Comparison of ENCODE assay signal across 13 mouse cellular contexts in the genomic region with DNA sequence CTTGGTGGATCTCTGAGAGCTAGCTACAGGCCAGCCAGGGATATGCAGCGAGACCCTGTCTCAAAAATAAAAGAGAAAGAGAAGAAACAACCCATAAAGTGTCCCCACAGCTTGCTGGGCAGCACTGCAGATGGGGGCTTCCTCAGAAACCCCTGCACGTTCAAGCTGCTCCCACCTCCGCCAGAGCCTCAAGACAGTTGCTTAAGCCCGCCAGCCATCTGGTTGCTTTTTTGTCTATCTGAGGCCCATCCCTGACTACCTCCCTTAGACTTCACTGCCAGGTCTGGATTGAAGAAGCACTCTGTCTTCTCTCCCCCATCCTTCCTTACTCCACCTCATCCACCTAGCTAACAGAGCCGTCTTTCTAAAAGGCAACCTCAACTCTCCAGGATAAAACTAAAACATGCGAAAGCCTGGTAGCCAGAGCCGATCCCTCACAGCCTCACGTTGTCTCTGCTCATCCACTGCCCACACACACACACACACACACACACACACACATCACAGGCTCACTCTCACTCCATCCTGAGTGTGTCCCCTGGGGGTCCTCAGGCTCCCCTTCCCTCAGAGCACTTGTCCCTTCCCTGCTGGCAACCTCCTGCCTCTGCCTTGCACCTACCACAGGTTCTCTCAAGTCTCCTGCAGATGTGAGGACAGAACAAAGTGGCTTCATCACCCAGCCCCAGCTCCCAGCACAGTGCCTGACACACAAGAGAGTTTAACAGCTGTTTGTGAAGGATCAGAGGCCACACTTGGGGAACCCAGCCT. TPM values are rescaled to one million over a fixed set of nuclear protein-coding genes. Genes with fewer than 3 reads are reported as not detected.
DNase-seq lines count a peak whose midpoint lies in the region; TF ChIP-seq lines count a peak whose summit lies in the region.
"Had no signal": no experiment of that assay in that cellular context is flagged by ENCODE, and none has a peak within 500 bp of the region (broad histone marks: within the 10 kb centered on the region; RNA-seq: fewer than 3 reads in every experiment).

No protein-coding gene starts in this region.

- H3K27ac ChIP-seq in left cerebral cortex, adult 2 months, result no peak overlapping the region; the same call in 1 of the 2 replicates
- H3K27ac ChIP-seq: macrophage; neural tube, embryonic 15.5 days had no signal

- no peak for TF ChIP-seq CTCF in left cerebral cortex, adult 2 months (IDR thresholded peaks at IDR 0.05)

- intact Hi-C loops in left cerebral cortex, postnatal 25 days (cut with DNase I), result no loop called here
- intact Hi-C loops in left cerebral cortex, adult 2 months (cut with DNase I), result loop anchor here (2.0 to 5.0 kb wide), 2 partner anchors 48 to 96 kb away; no protein-coding TSS in a partner anchor

- no peak overlapping the region for H3K4me3 ChIP-seq in left cerebral cortex, adult 2 months
- H3K4me3 ChIP-seq: neural tube, embryonic 15.5 days had no signal

- DNase-seq in cerebellum, adult 11-12 months, result peak; percentile 43
- DNase-seq in cerebellum, postnatal 4 days (ENCODE audit: low spot score in 2 of 2), result no peak
- DNase-seq in left cerebral cortex, postnatal 25 days (ENCODE audit: low spot score in 2 of 2), result peak; percentile 12 to 39
- DNase-seq in left cerebral cortex, adult 2 months (ENCODE audit: extremely low spot score in 1 of 2, low spot score in 2 of 2), result no peak
- DNase-seq in right cerebral cortex, postnatal 25 days, result peak; percentile 36
- no peak for DNase-seq in right cerebral cortex, postnatal 4 days
- peak; percentile 35 for DNase-seq in retina, postnatal 1 day
- DNase-seq in frontal cortex, postnatal 25 days (ENCODE audit: low spot score in 2 of 2), result no peak
- DNase-seq: adrenal gland, postnatal 25 days; liver; lung, adult 18-20 months had no signal

RNA-seq across cellular contexts. Expression of a gene that starts 43.2 kb away (rescaled TPM):
- 10 to 100 TPM; 39.4 to 40.9 TPM for total RNA-seq in left cerebral cortex, postnatal 25 days (2021)
- 10 to 100 TPM; 45.5 to 45.8 TPM for total RNA-seq in left cerebral cortex, adult 2 months (2021)

Comparison
In these comparisons a context has a peak if more than half of its experiments do, and no peak if none do; other contexts are left out.
1. DNase-seq: peak in cerebellum, adult 11-12 months (single experiment), left cerebral cortex, postnatal 25 days (2 of 2), right cerebral cortex, postnatal 25 days (single experiment) and retina, postnatal 1 day (single experiment); none in cerebellum, postnatal 4 days (0 of 2), left cerebral cortex, adult 2 months (0 of 2), right cerebral cortex, postnatal 4 days (single experiment) and frontal cortex, postnatal 25 days (0 of 2).